Mouse (Mus musculus) forebrain, embryonic 16.5 days (tissue): ENCODE data around the gene Tspyl2. TPM values are rescaled to one million over a fixed set of nuclear protein-coding genes. Genes with fewer than 3 reads are reported as not detected.
"Not testable (repeated sequence)": the region's sequence is repeated elsewhere in the genome, so short reads cannot be mapped to it uniquely, and the experiment has no call there.

Experiments used
- ATAC-seq: fragments of 200-750 bp; cut with Nextera tagmentation; 2 replicates; pipeline ENCODE4 v1.8.0; 2017; ENCODE audit warnings: mild to moderate bottlenecking, moderate library complexity
- H3K27ac ChIP-seq: fragments of 300-500 bp; sonication (generic); 2 replicates; pipeline ENCODE4 v1.5.1; 2014; ENCODE audit warnings: low read length, control low read depth
- H3K27me3 ChIP-seq: fragments of 300-500 bp; sonication (generic); replicated peaks from 2 replicates; pipeline ENCODE4 v1.6.1; 2014; ENCODE audit warnings: low read length; ENCODE audit not compliant: control insufficient read depth, insufficient read depth
- H3K36me3 ChIP-seq: fragments of 300-500 bp; sonication (generic); 2 replicates; pipeline ENCODE4 v1.6.1; 2014; ENCODE audit not compliant: control insufficient read depth, insufficient read depth
- H3K4me1 ChIP-seq: fragments of 300-500 bp; sonication (generic); replicated peaks from 2 replicates; pipeline ENCODE4 v1.6.1; 2014; ENCODE audit warnings: low read length; ENCODE audit not compliant: control insufficient read depth, insufficient read depth
- H3K4me2 ChIP-seq: fragments of 300-500 bp; sonication (generic); 2 replicates; pipeline ENCODE4 v1.6.1; 2014; ENCODE audit warnings: mild to moderate bottlenecking, low read length, control low read depth
- H3K4me3 ChIP-seq: fragments of 300-500 bp; sonication (generic); replicated peaks from 2 replicates; pipeline ENCODE4 v1.5.1; 2014; ENCODE audit warnings: mild to moderate bottlenecking, low read length, control low read depth
- H3K9ac ChIP-seq: fragments of 300-500 bp; sonication (generic); replicated peaks from 2 replicates; pipeline ENCODE4 v1.6.1; 2014; ENCODE audit warnings: low read depth, low read length, control low read depth
- H3K9me3 ChIP-seq: fragments of 300-500 bp; sonication (generic); 2 replicates; pipeline ENCODE4 v1.6.1; 2016; ENCODE audit warnings: low read length; ENCODE audit not compliant: control insufficient read depth
- WGBS: fragments of 180-500 bp; shearing (Covaris S2); extraction: QIAGEN DNeasy Blood & Tissue Kit; methylation state at CpG from one replicate; pipeline ENCODE4 v1.1.7; 2014; 5-methylcytosine and 5-hydroxymethylcytosine counted together
- polyA plus RNA-seq: library from polyadenylated mRNA; unstranded; fragments of >200 nt; fragmentation: Nextera tagmentation; extraction: Ambion mirVana; gene quantifications from 2 replicates; pipeline ENCODE4 v1.2.1, GENCODE M21; 2015

The Tspyl2 gene
- polyA plus RNA-seq, 1 experiment from 2014 or later: 60.6 TPM

DNA sequence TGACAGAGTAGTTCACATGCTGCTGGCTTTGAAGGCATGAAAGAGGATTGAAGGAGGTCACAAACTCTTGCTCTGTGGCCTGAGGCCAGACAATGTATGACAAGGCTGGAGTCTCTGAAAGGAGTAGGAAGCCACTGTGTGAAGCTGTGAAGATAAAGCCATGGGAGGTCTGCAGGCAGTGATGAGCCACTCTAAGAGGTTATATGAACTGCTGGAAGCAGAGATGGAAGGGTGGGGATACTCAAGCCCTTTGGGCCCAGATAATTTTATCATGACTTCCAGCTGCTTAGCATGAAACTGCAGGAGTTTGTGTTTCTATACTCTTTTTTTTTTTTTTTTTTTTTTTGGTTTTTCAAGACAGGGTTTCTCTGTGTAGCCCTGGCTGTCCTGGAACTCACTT is 34.9 kb downstream of the Tspyl2 start:
- Histone ChIP-seq H3K27me3 (no peaks in the 10 kb centered on the region; the same call in 1 of the 2 replicates), H3K27ac (no peak overlapping the region), H3K4me1 (no peaks in the 10 kb centered on the region), H3K36me3 (no peaks in the 10 kb centered on the region), H3K9me3 (no peaks in the 10 kb centered on the region), H3K4me2 (no peak overlapping the region), H3K9ac (no peak overlapping the region), H3K4me3 (no peak overlapping the region)
- no peak for ATAC-seq

- ATAC-seq: no peak
- Histone ChIP-seq H3K36me3 (no peaks in the 10 kb centered on the region), H3K4me3 (no peak overlapping the region), H3K9me3 (no peaks in the 10 kb centered on the region), H3K27ac (no peak overlapping the region), H3K27me3 (peaks cover 2% of the 10 kb centered on the region; the same call in 1 of the 2 replicates), H3K9ac (no peak overlapping the region), H3K4me2 (no peak overlapping the region), H3K4me1 (no peaks in the 10 kb centered on the region)
- 64% methylated on average over 2 of the region's 2 CpGs for WGBS
These were observed 36.0 kb downstream of the Tspyl2 start for GRCm38 (mm10) chrX:152306224-152306623.

DNA sequence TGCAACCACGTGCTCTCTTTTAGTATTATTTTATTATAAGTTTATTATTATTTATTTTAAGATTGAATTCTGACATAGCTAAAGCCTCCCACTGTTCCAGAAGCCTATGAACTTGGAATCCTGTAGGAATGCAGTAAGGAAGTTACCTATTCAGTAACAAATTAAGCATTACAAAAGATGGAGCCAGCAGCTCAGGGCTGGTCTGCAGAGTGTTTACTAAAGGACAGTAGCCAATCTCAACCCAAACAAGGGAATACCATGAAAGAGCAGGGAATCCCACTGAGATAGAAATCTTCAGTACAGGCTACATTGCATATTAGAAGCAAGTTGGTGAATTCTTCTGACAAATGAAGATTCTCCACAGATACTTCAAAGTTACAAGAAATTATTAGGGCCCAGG is 55.2 kb downstream of the Tspyl2 start:
- WGBS: 63% methylated on average over 1 of the region's 1 CpGs

More for the DNA sequence above, 55.2 kb downstream of the Tspyl2 start:
- not testable (repeated sequence) for H3K9ac ChIP-seq, H3K27me3 ChIP-seq, ATAC-seq, H3K4me3 ChIP-seq, H3K36me3 ChIP-seq, H3K4me2 ChIP-seq, H3K9me3 ChIP-seq, H3K4me1 ChIP-seq, H3K27ac ChIP-seq

Other genes starting within 250 kb of the Tspyl2 start
- 4.1 and 5.8 TPM in 2 replicates for gene Iqsec2, start 198.2 kb downstream of the Tspyl2 start, polyA plus RNA-seq
- 38.3 and 38.6 TPM in 2 replicates for gene Kdm5c, start 109.4 kb downstream of the Tspyl2 start, polyA plus RNA-seq
- 27.3 and 35.1 TPM in 2 replicates for gene Kantr, start 14.9 kb downstream of the Tspyl2 start, polyA plus RNA-seq
- gene Gpr173, start 26.3 kb upstream of the Tspyl2 start, polyA plus RNA-seq: 10.1 and 11.1 TPM in 2 replicates
- not detected in 2 replicates for gene Cldn34a, start 220.9 kb upstream of the Tspyl2 start, polyA plus RNA-seq